Mouse (Mus musculus) kidney, postnatal 0 days (tissue): Measurements from ENCODE around the gene Ush2a. TPM values are rescaled to one million over a fixed set of nuclear protein-coding genes. Genes with fewer than 3 reads are reported as not detected.

Source experiments
- ATAC-seq: fragments of 200-750 bp; cut with Nextera tagmentation; replicated peaks from 2 replicates; pipeline ENCODE4 v1.8.0; 2017; ENCODE audit warnings: low read depth, moderate number of reproducible peaks, moderate TSS enrichment, moderate library complexity; ENCODE audit not compliant: low FRiP score
- DNase-seq: peaks from one replicate; pipeline ENCODE4 v3.0.0-alpha.2; 2016; ENCODE audit warnings: low spot score
- H3K27ac ChIP-seq: fragments of 300-500 bp; sonication (generic); 2 replicates; pipeline ENCODE4 v1.5.1; 2014; ENCODE audit warnings: mild to moderate bottlenecking
- H3K27me3 ChIP-seq: fragments of 300-500 bp; sonication (generic); 2 replicates; pipeline ENCODE4 v1.6.1; 2014; ENCODE audit warnings: low read length, mixed read lengths; ENCODE audit not compliant: insufficient read depth
- H3K36me3 ChIP-seq: fragments of 300-500 bp; sonication (generic); 2 replicates; pipeline ENCODE4 v1.6.1; 2014; ENCODE audit warnings: low read length, mixed read lengths; ENCODE audit not compliant: insufficient read depth
- H3K4me1 ChIP-seq: fragments of 300-500 bp; sonication (generic); replicated peaks from 2 replicates; pipeline ENCODE4 v1.6.1; 2014; ENCODE audit warnings: antibody characterized with exemption, low read length, mixed read lengths; ENCODE audit not compliant: insufficient read depth
- H3K4me2 ChIP-seq: fragments of 300-500 bp; sonication (generic); 2 replicates; pipeline ENCODE4 v1.6.1; 2014; ENCODE audit warnings: mild to moderate bottlenecking, low read length, moderate library complexity, mixed read lengths
- H3K4me3 ChIP-seq: fragments of 300-500 bp; sonication (generic); replicated peaks from 2 replicates; pipeline ENCODE4 v1.5.1; 2014; ENCODE audit warnings: low read depth, low read length
- H3K9ac ChIP-seq: fragments of 300-500 bp; sonication (generic); 2 replicates; pipeline ENCODE4 v1.6.1; 2014; ENCODE audit warnings: low read depth, low read length
- H3K9me3 ChIP-seq: fragments of 300-500 bp; sonication (generic); replicated peaks from 2 replicates; pipeline ENCODE4 v1.6.1; 2016; ENCODE audit warnings: low read length, inconsistent platforms, mixed read lengths
- CTCF ChIP-seq: IDR thresholded peaks from 2 replicates; pipeline ENCODE4 v1.5.1; 2016; ENCODE audit warnings: antibody characterized with exemption, low read depth, mild to moderate bottlenecking, moderate library complexity
- WGBS: fragments of 180-500 bp; shearing (Covaris S2); extraction: QIAGEN DNeasy Blood & Tissue Kit; methylation state at CpG from one replicate; pipeline ENCODE4 v1.1.7; 2014; 5-methylcytosine and 5-hydroxymethylcytosine counted together
- polyA plus RNA-seq: library from polyadenylated mRNA; unstranded; fragments of >200 nt; fragmentation: Nextera tagmentation; extraction: Ambion mirVana; gene quantifications from 2 replicates; pipeline ENCODE4 v1.2.1, GENCODE M21; 2015

The Ush2a gene
- polyA plus RNA-seq, 1 experiment from 2014 or later = not detected

DNA sequence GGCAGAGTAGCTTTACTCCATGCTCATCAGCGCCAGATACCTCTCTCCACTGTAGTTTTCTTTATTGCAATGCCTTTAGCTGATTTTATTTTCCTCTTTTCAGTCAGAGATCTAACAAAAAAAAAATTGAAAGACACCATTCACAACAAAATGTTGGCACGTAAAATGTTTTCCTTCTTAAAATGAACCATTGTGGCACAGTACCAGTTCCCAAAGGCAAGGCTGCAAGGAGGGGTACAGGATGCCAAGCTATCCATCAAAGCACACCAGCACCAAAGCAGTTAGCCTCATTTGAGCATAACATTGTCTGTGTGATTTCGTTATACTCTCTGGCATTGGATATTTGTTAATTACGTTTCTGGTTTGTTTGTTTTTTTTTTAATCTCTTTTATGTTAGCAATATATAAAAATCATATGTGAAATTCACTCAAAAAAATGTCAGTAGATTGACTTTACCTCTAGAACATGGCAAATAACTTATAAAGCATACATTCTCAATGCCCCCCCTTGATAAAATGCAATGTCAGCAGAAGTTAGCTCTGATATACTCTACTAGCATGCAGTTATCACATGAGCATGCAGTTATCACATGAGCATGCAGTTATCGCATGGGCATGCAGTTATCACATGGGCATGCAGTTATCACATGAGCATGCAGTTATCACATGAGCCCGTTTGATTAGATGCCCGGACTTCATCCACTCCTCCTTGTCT is 510.9 kb downstream of the Ush2a start:
- Histone ChIP-seq H3K4me3 (no peak overlapping the region), H3K9me3 (no peaks in the 10 kb centered on the region), H3K27ac (no peak overlapping the region), H3K36me3 (no peaks in the 10 kb centered on the region), H3K9ac (no peak overlapping the region), H3K27me3 (no peaks in the 10 kb centered on the region), H3K4me2 (no peak overlapping the region), H3K4me1 (no peaks in the 10 kb centered on the region)
- DNase-seq (no peak), ATAC-seq (no peak)
- TF ChIP-seq CTCF = no peak
- 92% methylated on average over 7 of the region's 7 CpGs for WGBS

DNA sequence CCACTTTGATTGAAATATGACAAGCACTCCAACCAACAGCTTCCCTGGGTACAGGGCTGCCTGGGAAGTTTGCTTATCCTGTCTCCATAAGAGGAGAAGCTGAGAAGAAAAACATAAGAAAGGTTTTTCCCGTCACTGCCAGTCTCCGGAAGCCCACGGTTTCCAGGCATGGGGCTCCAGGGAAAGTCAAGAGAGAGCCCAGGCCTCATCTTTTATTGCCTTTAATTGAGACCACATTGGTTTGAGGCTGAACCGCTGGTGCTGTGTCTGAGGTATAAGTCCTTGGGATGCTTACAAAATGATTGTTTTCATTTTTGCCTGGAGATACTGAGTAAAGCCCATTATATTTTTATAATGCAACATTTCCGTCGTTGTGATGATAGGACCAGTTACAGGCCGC is 511.8 kb downstream of the Ush2a start:
- WGBS = 69% methylated on average over 7 of the region's 7 CpGs
- no peaks in the 10 kb centered on the region for H3K9me3 ChIP-seq
- H3K36me3 ChIP-seq = no peaks in the 10 kb centered on the region
- no peak overlapping the region for H3K4me3 ChIP-seq
- H3K4me2 ChIP-seq = no peak overlapping the region
- no peak overlapping the region for H3K9ac ChIP-seq
- no peaks in the 10 kb centered on the region for H3K27me3 ChIP-seq
- DNase-seq = no peak
- TF ChIP-seq CTCF = no peak
- H3K27ac ChIP-seq = no peak overlapping the region
- no peak for ATAC-seq
- H3K4me1 ChIP-seq = no peaks in the 10 kb centered on the region

DNA sequence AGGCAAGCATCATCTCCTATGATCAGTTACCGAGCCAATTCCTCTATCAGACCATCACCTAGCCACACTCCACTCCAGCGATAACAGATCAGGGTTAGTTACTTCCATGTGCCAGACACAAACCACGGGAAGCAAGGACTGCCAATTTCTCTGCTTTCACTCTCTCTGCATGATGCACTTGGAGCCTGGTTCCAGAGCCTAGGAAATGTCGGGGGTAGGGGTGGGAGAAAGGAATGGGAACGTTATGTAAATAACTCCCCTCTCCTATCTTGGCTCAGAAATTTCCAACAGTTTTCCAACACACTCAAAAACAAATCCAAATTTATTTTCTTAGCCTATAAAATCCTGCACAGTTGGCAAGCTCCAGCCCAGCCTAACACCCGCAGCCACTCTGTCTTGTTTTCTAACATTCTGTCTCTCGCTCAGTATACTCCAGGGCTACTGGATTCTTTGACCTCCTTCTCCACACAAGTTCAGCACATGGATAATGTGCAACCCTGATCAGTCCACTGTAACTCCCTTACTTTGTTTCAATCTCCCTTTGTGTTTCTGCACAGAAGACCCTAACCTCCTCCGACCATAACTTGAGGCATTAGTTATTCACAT is 515.8 kb downstream of the Ush2a start:
- no peaks in the 10 kb centered on the region for H3K9me3 ChIP-seq
- H3K27me3 ChIP-seq = no peaks in the 10 kb centered on the region
- ATAC-seq = no peak
- DNase-seq = peak; percentile 19
- H3K36me3 ChIP-seq = no peaks in the 10 kb centered on the region
- no peak overlapping the region for H3K4me3 ChIP-seq
- H3K4me2 ChIP-seq = no peak overlapping the region
- no peaks in the 10 kb centered on the region for H3K4me1 ChIP-seq
- TF ChIP-seq CTCF = no peak
- 62% methylated on average over 8 of the region's 8 CpGs for WGBS
- H3K27ac ChIP-seq = no peak overlapping the region
- no peak overlapping the region for H3K9ac ChIP-seq

DNA sequence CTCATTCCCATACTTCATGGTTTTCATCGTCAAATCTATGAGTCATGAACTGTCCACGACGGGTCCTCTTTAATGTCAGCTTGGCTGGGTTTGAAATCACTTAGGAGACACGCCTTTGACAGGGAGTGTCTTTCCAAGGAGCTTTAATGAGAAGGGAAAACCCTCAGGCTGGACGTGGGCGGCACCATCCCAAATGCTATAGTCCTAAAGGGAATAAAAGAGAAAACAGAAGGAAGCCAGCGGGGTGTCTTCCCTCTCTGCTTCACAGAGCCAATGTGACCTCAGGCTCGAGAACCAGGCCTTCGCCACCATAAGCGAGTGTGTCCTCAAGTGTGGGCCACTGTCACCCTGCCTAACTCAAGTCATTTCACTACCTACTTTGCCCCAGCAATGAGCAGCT is 523.2 kb downstream of the Ush2a start:
- Histone ChIP-seq H3K36me3 (no peaks in the 10 kb centered on the region), H3K27ac (no peak overlapping the region), H3K9me3 (no peaks in the 10 kb centered on the region), H3K4me1 (no peaks in the 10 kb centered on the region), H3K27me3 (no peaks in the 10 kb centered on the region), H3K4me2 (no peak overlapping the region), H3K9ac (no peak overlapping the region), H3K4me3 (no peak overlapping the region)
- TF ChIP-seq CTCF = no peak
- ATAC-seq (no peak), DNase-seq (no peak)
- 80% methylated on average over 10 of the region's 10 CpGs for WGBS

DNA sequence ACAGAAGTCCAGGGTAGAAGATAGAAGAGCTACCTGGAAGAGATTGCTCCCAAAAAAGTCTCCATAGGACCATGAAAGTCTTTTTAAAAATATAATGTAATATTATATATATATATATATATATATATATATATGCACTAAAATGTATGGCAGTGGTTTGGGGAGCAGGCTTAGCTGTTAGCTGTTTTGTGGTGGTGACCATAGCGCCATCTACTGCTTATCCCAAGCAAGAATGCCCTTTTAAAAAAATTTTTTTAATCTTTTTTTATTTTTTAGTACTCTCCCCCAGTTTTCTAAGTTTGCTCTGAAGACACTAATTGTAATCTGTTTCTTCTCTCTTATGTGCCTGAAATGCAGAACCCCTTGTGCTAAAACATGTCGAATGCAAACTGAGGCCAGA is 543.2 kb downstream of the Ush2a start:
- no peak overlapping the region for H3K4me2 ChIP-seq
- no peak for ATAC-seq
- TF ChIP-seq CTCF = peak; percentile 50; the same call in 1 of the 2 replicates
- H3K4me3 ChIP-seq = no peak overlapping the region
- H3K9me3 ChIP-seq = no peaks in the 10 kb centered on the region
- no peak overlapping the region for H3K27ac ChIP-seq
- DNase-seq = peak; percentile 68
- H3K36me3 ChIP-seq = no peaks in the 10 kb centered on the region
- 22% methylated on average over 2 of the region's 2 CpGs for WGBS
- H3K27me3 ChIP-seq = no peaks in the 10 kb centered on the region
- H3K4me1 ChIP-seq = no peaks in the 10 kb centered on the region
- no peak overlapping the region for H3K9ac ChIP-seq

DNA sequence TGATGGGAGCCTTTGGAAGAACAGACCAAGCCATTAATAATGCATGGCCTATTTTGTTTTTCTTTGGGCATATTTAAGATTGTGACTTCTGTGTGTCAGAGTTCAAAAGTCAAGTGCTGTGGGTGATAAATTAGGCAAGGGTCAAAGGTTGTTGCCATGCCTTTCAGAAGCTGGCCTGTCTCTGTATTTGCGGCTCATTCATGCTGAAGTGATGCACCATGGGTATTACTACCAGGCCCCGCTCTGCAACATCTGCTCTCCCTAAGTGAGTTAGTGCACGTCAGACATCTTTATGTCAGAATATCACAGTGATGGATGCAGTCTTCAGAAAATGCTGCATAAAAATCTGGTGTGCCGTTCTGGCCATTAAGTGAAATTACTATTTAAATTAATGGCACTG is 544.0 kb downstream of the Ush2a start:
- H3K4me3 ChIP-seq = no peak overlapping the region
- no peaks in the 10 kb centered on the region for H3K27me3 ChIP-seq
- 31% methylated on average over 4 of the region's 4 CpGs for WGBS
- no peak overlapping the region for H3K9ac ChIP-seq
- DNase-seq (peak; percentile 40), ATAC-seq (no peak)
- H3K9me3 ChIP-seq = no peaks in the 10 kb centered on the region
- no peaks in the 10 kb centered on the region for H3K4me1 ChIP-seq
- no peak for TF ChIP-seq CTCF
- no peak overlapping the region for H3K4me2 ChIP-seq
- H3K36me3 ChIP-seq = no peaks in the 10 kb centered on the region
- H3K27ac ChIP-seq = no peak overlapping the region

DNA sequence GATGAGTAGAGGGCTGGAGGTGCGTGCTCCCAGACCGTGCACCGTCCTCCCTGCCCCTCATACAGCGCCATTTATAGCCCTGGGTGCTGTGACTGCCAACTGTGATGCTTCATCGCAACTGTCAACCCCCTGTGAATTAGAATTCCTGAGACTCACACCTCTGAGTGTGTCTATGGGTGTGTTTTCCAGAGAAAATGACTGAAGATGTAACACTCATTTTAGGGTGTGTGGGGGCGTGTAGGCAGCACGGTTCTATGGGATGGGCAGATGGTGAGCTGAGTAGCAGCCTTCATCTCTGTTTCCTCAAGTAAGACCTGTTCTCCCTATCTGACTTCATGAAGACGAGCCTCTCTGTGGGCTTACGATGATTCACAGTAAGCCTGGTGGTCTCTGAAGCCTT is 548.8 kb downstream of the Ush2a start:
- no peak for ATAC-seq
- Histone ChIP-seq H3K27me3 (no peaks in the 10 kb centered on the region), H3K9me3 (no peaks in the 10 kb centered on the region), H3K9ac (no peak overlapping the region), H3K36me3 (no peaks in the 10 kb centered on the region), H3K4me1 (no peaks in the 10 kb centered on the region), H3K27ac (no peak overlapping the region), H3K4me3 (no peak overlapping the region), H3K4me2 (no peak overlapping the region)
- TF ChIP-seq CTCF = no peak
- no peak for DNase-seq
- WGBS = 69% methylated on average over 9 of the region's 9 CpGs
